Mouse (Mus musculus) C2C12 (cell line): ENCODE data around the gene Fam114a1. TPM values are rescaled to one million over a fixed set of nuclear protein-coding genes. Genes with fewer than 3 reads are reported as not detected.

Experiments
- H3K27me3 ChIP-seq: one replicate; pipeline ENCODE4 v1.6.1; 2011; ENCODE audit not compliant: control insufficient read depth, insufficient read depth, insufficient read length
- H3K36me3 ChIP-seq: one replicate; pipeline ENCODE4 v1.6.1; 2011; ENCODE audit not compliant: control insufficient read depth, insufficient read depth
- H3K4me3 ChIP-seq: one replicate; pipeline ENCODE4 v1.5.1; 2011; ENCODE audit warnings: mild to moderate bottlenecking, control low read depth; ENCODE audit not compliant: poor library complexity, insufficient read depth, severe bottlenecking
- H3K79me2 ChIP-seq: one replicate; pipeline ENCODE4 v1.6.1; 2011; ENCODE audit not compliant: control insufficient read depth, insufficient read depth
- H3K79me3 ChIP-seq: one replicate; pipeline ENCODE4 v1.6.1; 2011; ENCODE audit warnings: low read depth, control low read depth
- H3ac ChIP-seq: one replicate; pipeline ENCODE3; 2011; ENCODE audit warnings: low read depth; ENCODE audit not compliant: control insufficient read depth, insufficient read length
- CEBPB ChIP-seq: IDR thresholded peaks from one replicate; pipeline ENCODE4 v1.6.1; 2011; ENCODE audit warnings: low read depth, mild to moderate bottlenecking, control low read depth, moderate library complexity
- CTCF ChIP-seq: IDR thresholded peaks from one replicate; pipeline ENCODE4 v1.5.1; 2011; ENCODE audit not compliant: control insufficient read depth, insufficient read depth, insufficient read length
- FOSL1 ChIP-seq: IDR thresholded peaks from one replicate; pipeline ENCODE4 v1.8.0; 2011; ENCODE audit warnings: mild to moderate bottlenecking, low read length; ENCODE audit not compliant: poor library complexity, insufficient read depth, severe bottlenecking
- MAX ChIP-seq: IDR thresholded peaks from one replicate; pipeline ENCODE4 v1.6.1; 2011; ENCODE audit warnings: mild to moderate bottlenecking, control low read depth
- MYOD1 ChIP-seq: IDR thresholded peaks from one replicate; pipeline ENCODE4 v1.6.1; 2011; ENCODE audit warnings: low read depth; ENCODE audit not compliant: control insufficient read depth, insufficient read length
- MYOG ChIP-seq: IDR thresholded peaks from one replicate; pipeline ENCODE4 v1.6.1; 2011; ENCODE audit not compliant: control insufficient read depth, insufficient read length; ENCODE audit errors: extremely low read depth
- USF1 ChIP-seq: IDR thresholded peaks from one replicate; pipeline ENCODE4 v1.6.1; 2011; ENCODE audit warnings: low read depth, mild to moderate bottlenecking, control low read depth, moderate library complexity
- polyA plus RNA-seq: library from polyadenylated mRNA; unstranded; fragments of >200 nt; fragmentation: generic; extraction: Trizol; gene quantifications from one replicate; pipeline ENCODE4 v1.2.1, GENCODE M21; 2012; ENCODE audit warnings: missing spikeins

Gene Fam114a1
- polyA plus RNA-seq, 1 experiment, result 14.0 TPM

DNA sequence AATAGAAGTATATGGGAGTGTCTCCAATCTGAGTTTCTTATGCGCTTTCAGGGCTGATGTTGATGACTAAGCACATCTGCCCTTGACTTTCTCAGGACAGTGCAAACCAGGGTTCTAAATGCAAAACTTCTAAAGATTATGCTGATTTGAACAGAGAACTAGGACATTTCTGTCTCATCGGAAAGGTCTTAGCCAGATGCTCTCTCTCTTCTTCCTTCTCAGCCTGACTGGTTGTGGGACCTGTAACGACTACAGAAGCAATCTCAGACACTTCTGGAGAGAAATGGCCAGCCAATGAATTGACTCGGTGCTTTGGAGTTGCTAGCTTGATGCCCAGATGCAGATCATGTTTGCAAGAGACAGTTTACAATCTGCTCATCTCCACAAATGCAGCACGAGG, 80.0 kb downstream of the Fam114a1 start:
- H3K36me3 ChIP-seq, result no peaks in the 10 kb centered on the region
- no peak overlapping the region for H3ac ChIP-seq
- no peaks in the 10 kb centered on the region for H3K79me3 ChIP-seq
- no peaks in the 10 kb centered on the region for H3K27me3 ChIP-seq
- TF ChIP-seq CTCF (no peak), USF1 (no peak), MAX (no peak), FOSL1 (no peak), CEBPB (no peak), MYOD1 (no peak), MYOG (no peak)
- H3K4me3 ChIP-seq, result no peak overlapping the region
- H3K79me2 ChIP-seq, result no peaks in the 10 kb centered on the region

DNA sequence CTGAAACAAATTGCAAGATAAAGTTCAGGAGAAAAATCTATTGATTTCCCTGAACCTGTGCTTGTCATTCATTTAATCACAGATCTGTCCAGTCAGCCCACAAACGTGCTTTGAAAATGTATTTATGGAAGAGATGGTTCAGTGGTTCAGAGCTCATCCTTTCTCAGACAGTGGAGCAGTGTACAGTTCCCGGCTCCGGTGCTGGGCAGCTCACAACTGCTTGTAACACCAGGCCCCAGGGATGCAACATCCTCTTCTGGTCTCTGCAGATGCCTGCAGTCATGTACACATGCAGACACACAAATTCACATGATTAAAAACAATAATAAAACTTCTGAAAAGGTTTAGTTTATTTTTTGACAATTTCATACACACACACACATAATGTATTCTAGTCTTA, 81.6 kb downstream of the Fam114a1 start:
- H3K79me2 ChIP-seq, result no peaks in the 10 kb centered on the region
- TF ChIP-seq MYOG, result no peak
- no peak overlapping the region for H3ac ChIP-seq
- no peak overlapping the region for H3K4me3 ChIP-seq
- no peaks in the 10 kb centered on the region for H3K27me3 ChIP-seq
- H3K79me3 ChIP-seq, result no peaks in the 10 kb centered on the region
- H3K36me3 ChIP-seq, result no peaks in the 10 kb centered on the region

GRCm38 (mm10) chr5:65057596-65057995, 87.7 kb downstream of the Fam114a1 start:
- Histone ChIP-seq H3K79me3 (no peaks in the 10 kb centered on the region), H3K36me3 (no peaks in the 10 kb centered on the region), H3ac (no peak overlapping the region), H3K79me2 (no peaks in the 10 kb centered on the region), H3K4me3 (no peak overlapping the region), H3K27me3 (no peaks in the 10 kb centered on the region)
- TF ChIP-seq FOSL1 (no peak), USF1 (no peak), CEBPB (no peak), MAX (no peak)

- H3K79me3 ChIP-seq, result no peaks in the 10 kb centered on the region
- H3K4me3 ChIP-seq, result no peak overlapping the region
- TF ChIP-seq MAX (no peak), CTCF (no peak), MYOG (no peak), CEBPB (no peak), USF1 (no peak), FOSL1 (no peak), MYOD1 (no peak)
- H3ac ChIP-seq, result no peak overlapping the region
- no peaks in the 10 kb centered on the region for H3K27me3 ChIP-seq
- H3K79me2 ChIP-seq, result no peaks in the 10 kb centered on the region
- no peaks in the 10 kb centered on the region for H3K36me3 ChIP-seq
Observed at GRCm38 (mm10) chr5:65059806-65060205, 89.9 kb downstream of the Fam114a1 start.

DNA sequence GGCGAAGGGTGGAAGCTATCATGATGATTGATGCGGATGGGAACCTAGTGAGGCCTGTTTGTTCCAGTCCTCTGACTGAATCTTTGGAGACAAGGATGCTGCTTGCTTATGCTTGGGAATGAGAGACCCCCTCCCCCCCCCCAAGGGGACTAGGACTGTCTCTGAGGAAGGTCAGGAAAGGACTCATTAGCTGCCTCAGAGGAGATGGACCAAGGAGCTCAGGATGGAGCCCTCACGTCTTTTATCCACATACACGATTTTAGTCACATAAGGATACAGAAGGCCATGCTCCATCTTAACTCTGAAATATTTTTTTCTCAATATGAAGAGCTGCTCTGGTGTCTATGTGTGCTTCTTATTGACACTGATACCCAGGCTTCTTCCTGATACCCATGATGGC, 92.4 kb downstream of the Fam114a1 start:
- Histone ChIP-seq H3K79me2 (no peaks in the 10 kb centered on the region), H3K4me3 (no peak overlapping the region), H3K79me3 (no peaks in the 10 kb centered on the region), H3K36me3 (no peaks in the 10 kb centered on the region), H3K27me3 (no peaks in the 10 kb centered on the region), H3ac (no peak overlapping the region)
- no peak for TF ChIP-seq MAX
- TF ChIP-seq FOSL1, result no peak
- no peak for TF ChIP-seq MYOG
- TF ChIP-seq MYOD1, result no peak
- no peak for TF ChIP-seq CTCF
- TF ChIP-seq USF1, result no peak

GRCm38 (mm10) chr5:65063266-65063665, 93.4 kb downstream of the Fam114a1 start:
- no peaks in the 10 kb centered on the region for H3K27me3 ChIP-seq
- no peak overlapping the region for H3K4me3 ChIP-seq
- H3K79me2 ChIP-seq, result no peaks in the 10 kb centered on the region
- H3K79me3 ChIP-seq, result no peaks in the 10 kb centered on the region
- no peak overlapping the region for H3ac ChIP-seq
- H3K36me3 ChIP-seq, result no peaks in the 10 kb centered on the region
- TF ChIP-seq MAX, result no peak
- no peak for TF ChIP-seq CEBPB
- TF ChIP-seq CTCF, result no peak

- H3K27me3 ChIP-seq, result no peaks in the 10 kb centered on the region
- H3K4me3 ChIP-seq, result no peak overlapping the region
- TF ChIP-seq FOSL1 (no peak), CEBPB (no peak), CTCF (no peak), MYOG (no peak), USF1 (no peak), MAX (no peak), MYOD1 (no peak)
- no peaks in the 10 kb centered on the region for H3K79me3 ChIP-seq
- H3ac ChIP-seq, result no peak overlapping the region
- no peaks in the 10 kb centered on the region for H3K36me3 ChIP-seq
- H3K79me2 ChIP-seq, result no peaks in the 10 kb centered on the region
Observed at GRCm38 (mm10) chr5:65068166-65068565, 98.3 kb downstream of the Fam114a1 start.
